Comparison of ENCODE assay signal across 19 mouse cellular contexts in genomic region chr2:93783926-93784539, GRCm38 (mm10). TPM values are rescaled to one million over a fixed set of nuclear protein-coding genes. Genes with fewer than 3 reads are reported as not detected.
DNase-seq lines count a peak whose midpoint lies in the region; ATAC-seq lines count a peak whose summit lies in the region.
"Had no signal": no experiment of that assay in that cellular context is flagged by ENCODE, and none has a peak within 500 bp of the region (broad histone marks: within the 10 kb centered on the region; RNA-seq: fewer than 3 reads in every experiment).

No protein-coding gene starts in this region.

- H3K27ac ChIP-seq in hindbrain, embryonic 13.5 days, result 0 out of 2 replicates have a peak overlapping the region, but pooled peaks have one; percentile 48
- H3K27ac ChIP-seq in hindbrain, embryonic 16.5 days (ENCODE audit: low read depth, low read length), result no peak overlapping the region
- H3K27ac ChIP-seq in embryonic facial prominence, embryonic 15.5 days (replicated peaks), result 0 out of 2 replicates have a peak overlapping the region, but pooled peaks have one; percentile 11
- H3K27ac ChIP-seq: embryonic facial prominence, embryonic 12.5 days; forebrain, embryonic 15.5 days; limb, embryonic 15.5 days; stomach, embryonic 15.5 days had no signal

- no peaks in the 10 kb centered on the region for H3K9me3 ChIP-seq in hindbrain, embryonic 13.5 days
- no peaks in the 10 kb centered on the region for H3K9me3 ChIP-seq in hindbrain, embryonic 16.5 days (ENCODE audit: control insufficient read depth, low read length)
- H3K9me3 ChIP-seq in embryonic facial prominence, embryonic 15.5 days (replicated peaks), result no peaks in the 10 kb centered on the region
- H3K9me3 ChIP-seq: embryonic facial prominence, embryonic 12.5 days; forebrain, embryonic 15.5 days; limb, embryonic 15.5 days; megakaryocyte, embryonic 14.5 days; stomach, embryonic 15.5 days had no signal

- H3K36me3 ChIP-seq in hindbrain, embryonic 13.5 days, result peaks cover 16% of the 10 kb centered on the region
- H3K36me3 ChIP-seq in hindbrain, embryonic 16.5 days (ENCODE audit: control insufficient read depth, insufficient read depth, low read length), result peaks cover 8% of the 10 kb centered on the region
- peaks cover 19% of the 10 kb centered on the region; the same call in 1 of the 2 replicates for H3K36me3 ChIP-seq in embryonic facial prominence, embryonic 15.5 days
- H3K36me3 ChIP-seq: forebrain, embryonic 15.5 days; stomach, embryonic 15.5 days had no signal

- H3K9ac ChIP-seq in hindbrain, embryonic 13.5 days, result no peak overlapping the region
- no peak overlapping the region for H3K9ac ChIP-seq in hindbrain, embryonic 16.5 days (ENCODE audit: low read depth, low read length)
- no peak overlapping the region for H3K9ac ChIP-seq in embryonic facial prominence, embryonic 15.5 days
- H3K9ac ChIP-seq: embryonic facial prominence, embryonic 12.5 days; forebrain, embryonic 15.5 days; limb, embryonic 15.5 days; stomach, embryonic 15.5 days had no signal

- ATAC-seq in cerebellum, adult (ENCODE audit: insufficient number of reproducible peaks, low FRiP score, low TSS enrichment), result no peak
- no peak for ATAC-seq in hindbrain, embryonic 13.5 days (ENCODE audit: low FRiP score)
- ATAC-seq in hindbrain, embryonic 16.5 days, result no peak
- no peak for ATAC-seq in embryonic facial prominence, embryonic 15.5 days (ENCODE audit: insufficient number of reproducible peaks, low FRiP score, low TSS enrichment, low read depth)
- ATAC-seq: inflammation-experienced regulatory T-cells, adult 6 months had no signal

- H3K4me3 ChIP-seq in hindbrain, embryonic 13.5 days, result no peak overlapping the region
- no peak overlapping the region for H3K4me3 ChIP-seq in hindbrain, embryonic 16.5 days (ENCODE audit: low read length)
- H3K4me3 ChIP-seq in embryonic facial prominence, embryonic 15.5 days (replicated peaks), result no peak overlapping the region
- H3K4me3 ChIP-seq: embryonic facial prominence, embryonic 12.5 days; forebrain, embryonic 15.5 days; limb, embryonic 15.5 days; megakaryocyte, embryonic 14.5 days; stomach, embryonic 15.5 days had no signal

- intact Hi-C loops in gastrocnemius, postnatal 14 days (cut with DNase I; ENCODE audit: low total_unique reads), result no loop called here

- no peaks in the 10 kb centered on the region for H3K27me3 ChIP-seq in hindbrain, embryonic 13.5 days
- no peaks in the 10 kb centered on the region for H3K27me3 ChIP-seq in hindbrain, embryonic 16.5 days (replicated peaks; ENCODE audit: control insufficient read depth, insufficient read depth, low read length)
- no peaks in the 10 kb centered on the region for H3K27me3 ChIP-seq in embryonic facial prominence, embryonic 15.5 days
- H3K27me3 ChIP-seq: embryonic facial prominence, embryonic 12.5 days; forebrain, embryonic 15.5 days; limb, embryonic 15.5 days; megakaryocyte, embryonic 14.5 days; stomach, embryonic 15.5 days had no signal

- DNase-seq in cerebellum, adult 11 months, result peak; percentile 40
- DNase-seq in cerebellum, adult 18-20 months, result peak; percentile 46 to 63
- no peak for DNase-seq in gastrocnemius, postnatal 14 days
- no peak for DNase-seq in frontal cortex, adult 2 months (ENCODE audit: extremely low spot score in 1 of 2, low spot score in 1 of 2)
- DNase-seq: adrenal gland, adult 2 months; heart, postnatal 10 days; kidney, adult 8-10 months; kidney, postnatal 25 days; lung, postnatal 14 days had no signal

- no peak overlapping the region for H3K4me2 ChIP-seq in hindbrain, embryonic 13.5 days
- no peak overlapping the region for H3K4me2 ChIP-seq in hindbrain, embryonic 16.5 days (ENCODE audit: low read length)
- H3K4me2 ChIP-seq in embryonic facial prominence, embryonic 15.5 days (replicated peaks), result no peak overlapping the region
- H3K4me2 ChIP-seq: embryonic facial prominence, embryonic 12.5 days; forebrain, embryonic 15.5 days; limb, embryonic 15.5 days; stomach, embryonic 15.5 days had no signal

- 66% methylated on average over 9 of the region's 9 CpGs for WGBS in hindbrain, embryonic 13.5 days
- 60% methylated on average over 9 of the region's 9 CpGs for WGBS in hindbrain, embryonic 16.5 days
- WGBS in embryonic facial prominence, embryonic 15.5 days, result 67% methylated on average over 9 of the region's 9 CpGs

- peaks cover 36% of the 10 kb centered on the region for H3K4me1 ChIP-seq in hindbrain, embryonic 13.5 days (replicated peaks)
- peaks cover 30% of the 10 kb centered on the region for H3K4me1 ChIP-seq in hindbrain, embryonic 16.5 days (ENCODE audit: control insufficient read depth, insufficient read depth, low read depth, low read length)
- peaks cover 34% of the 10 kb centered on the region for H3K4me1 ChIP-seq in embryonic facial prominence, embryonic 15.5 days

RNA-seq across cellular contexts. Expression of gene Ext2, which starts 38.3 kb away (rescaled TPM):
- 70.2 and 70.4 TPM in 2 replicates for polyA plus RNA-seq in hindbrain, embryonic 13.5 days (2015; fragmentation: Nextera tagmentation; extraction: Ambion mirVana)
- polyA plus RNA-seq in hindbrain, embryonic 16.5 days (2015; fragmentation: Nextera tagmentation; extraction: Ambion mirVana), result 68.2 and 81.9 TPM in 2 replicates
- polyA plus RNA-seq in embryonic facial prominence, embryonic 15.5 days (2015; fragmentation: Nextera tagmentation; extraction: Ambion mirVana), result 126 and 132 TPM in 2 replicates
- total RNA-seq in gastrocnemius, postnatal 14 days (2021), result 10 to 100 TPM; 33.5 to 37.8 TPM
- polyA plus RNA-seq in frontal cortex, adult 2 months (2012; rRNA removed), result 28.9 and 31.5 TPM in 2 replicates

Comparison
In these comparisons a context has a peak if more than half of its experiments do, and no peak if none do; other contexts are left out.
1. DNase-seq: peak in cerebellum, adult 11 months (single experiment) and cerebellum, adult 18-20 months (2 of 2); none in gastrocnemius, postnatal 14 days (single experiment) and frontal cortex, adult 2 months (0 of 2).